Mouse (Mus musculus) liver, embryonic 11.5 days (tissue): ENCODE results near the gene Pde4b. TPM values are rescaled to one million over a fixed set of nuclear protein-coding genes. Genes with fewer than 3 reads are reported as not detected.

Experiments used
- ATAC-seq: fragments of 200-750 bp; cut with Nextera tagmentation; replicated peaks from 2 replicates; pipeline ENCODE4 v1.8.0; 2017; ENCODE audit warnings: moderate number of reproducible peaks, mild to moderate bottlenecking, moderate TSS enrichment, moderate library complexity; ENCODE audit not compliant: low FRiP score
- DNase-seq: peaks from one replicate; pipeline ENCODE4 v3.0.0-alpha.2; 2017; ENCODE audit warnings: low spot score
- H3K27ac ChIP-seq: fragments of 300-500 bp; sonication (generic); 2 replicates; pipeline ENCODE4 v1.5.1; 2014; ENCODE audit warnings: mild to moderate bottlenecking, low read depth, low read length, control low read depth
- H3K27me3 ChIP-seq: fragments of 300-500 bp; sonication (generic); replicated peaks from 2 replicates; pipeline ENCODE4 v1.6.1; 2014; ENCODE audit warnings: low read length, mixed read lengths; ENCODE audit not compliant: control insufficient read depth, insufficient read depth
- H3K36me3 ChIP-seq: fragments of 300-500 bp; sonication (generic); 2 replicates; pipeline ENCODE4 v1.6.1; 2014; ENCODE audit warnings: mild to moderate bottlenecking, low read length, moderate library complexity, mixed read lengths; ENCODE audit not compliant: control insufficient read depth, insufficient read depth
- H3K4me1 ChIP-seq: fragments of 300-500 bp; sonication (generic); replicated peaks from 2 replicates; pipeline ENCODE4 v1.6.1; 2014; ENCODE audit warnings: low read length, mixed read lengths; ENCODE audit not compliant: control insufficient read depth, insufficient read depth
- H3K4me2 ChIP-seq: fragments of 300-500 bp; sonication (generic); 2 replicates; pipeline ENCODE4 v1.6.1; 2014; ENCODE audit warnings: mild to moderate bottlenecking, control low read depth, moderate library complexity
- H3K4me3 ChIP-seq: fragments of 300-500 bp; sonication (generic); 2 replicates; pipeline ENCODE4 v1.5.1; 2014; ENCODE audit warnings: low read depth, low read length, control low read depth
- H3K9ac ChIP-seq: fragments of 300-500 bp; sonication (generic); 2 replicates; pipeline ENCODE4 v1.6.1; 2014; ENCODE audit warnings: low read depth, low read length, control low read depth
- H3K9me3 ChIP-seq: fragments of 300-500 bp; sonication (generic); 2 replicates; pipeline ENCODE4 v1.6.1; 2016; ENCODE audit warnings: low read length, inconsistent platforms, mixed read lengths; ENCODE audit not compliant: control insufficient read depth
- WGBS: fragments of 180-500 bp; shearing (Covaris S2); extraction: QIAGEN DNeasy Blood & Tissue Kit; methylation state at CpG from one replicate; pipeline ENCODE4 v1.1.7; 2014; 5-methylcytosine and 5-hydroxymethylcytosine counted together
- polyA plus RNA-seq: library from polyadenylated mRNA; unstranded; fragments of >200 nt; fragmentation: Nextera tagmentation; extraction: Ambion mirVana; gene quantifications from 2 replicates; pipeline ENCODE4 v1.2.1, GENCODE M21; 2014

The Pde4b gene
- polyA plus RNA-seq, 1 experiment from 2014 or later = 9.2 TPM

GRCm38 (mm10) chr4:102592541-102592940, 505.2 kb downstream of the Pde4b start:
- Histone ChIP-seq H3K9ac (no peak overlapping the region), H3K27me3 (no peaks in the 10 kb centered on the region), H3K4me2 (no peak overlapping the region), H3K36me3 (no peaks in the 10 kb centered on the region), H3K27ac (no peak overlapping the region), H3K4me1 (no peaks in the 10 kb centered on the region; the same call in none of the 2 replicates), H3K4me3 (no peak overlapping the region), H3K9me3 (no peaks in the 10 kb centered on the region)
- 83% methylated on average over 2 of the region's 2 CpGs for WGBS
- ATAC-seq (no peak), DNase-seq (no peak)

- no peak for DNase-seq
- ATAC-seq = no peak
- Histone ChIP-seq H3K4me2 (no peak overlapping the region), H3K27me3 (no peaks in the 10 kb centered on the region), H3K27ac (no peak overlapping the region), H3K4me1 (no peaks in the 10 kb centered on the region; the same call in none of the 2 replicates), H3K9ac (no peak overlapping the region), H3K9me3 (no peaks in the 10 kb centered on the region), H3K4me3 (no peak overlapping the region), H3K36me3 (no peaks in the 10 kb centered on the region)
- 78% methylated on average over 4 of the region's 4 CpGs for WGBS
These were observed 506.3 kb downstream of the Pde4b start for GRCm38 (mm10) chr4:102593631-102594030.

GRCm38 (mm10) chr4:102594506-102594905, 507.2 kb downstream of the Pde4b start:
- no peaks in the 10 kb centered on the region for H3K27me3 ChIP-seq
- no peak overlapping the region for H3K27ac ChIP-seq
- no peaks in the 10 kb centered on the region; the same call in none of the 2 replicates for H3K4me1 ChIP-seq
- ATAC-seq (no peak), DNase-seq (no peak)
- H3K9ac ChIP-seq = no peak overlapping the region
- H3K4me2 ChIP-seq = no peak overlapping the region
- no peak overlapping the region for H3K4me3 ChIP-seq
- H3K36me3 ChIP-seq = no peaks in the 10 kb centered on the region
- 85% methylated on average over 3 of the region's 3 CpGs for WGBS
- H3K9me3 ChIP-seq = no peaks in the 10 kb centered on the region

GRCm38 (mm10) chr4:102603968-102604367, 516.6 kb downstream of the Pde4b start:
- Histone ChIP-seq H3K27me3 (no peaks in the 10 kb centered on the region), H3K4me1 (no peaks in the 10 kb centered on the region), H3K27ac (no peak overlapping the region), H3K4me3 (no peak overlapping the region), H3K36me3 (peaks cover 9% of the 10 kb centered on the region), H3K4me2 (no peak overlapping the region), H3K9ac (no peak overlapping the region), H3K9me3 (no peaks in the 10 kb centered on the region)
- 59% methylated on average over 3 of the region's 3 CpGs for WGBS
- ATAC-seq = no peak
- no peak for DNase-seq

- H3K4me3 ChIP-seq = no peak overlapping the region
- no peaks in the 10 kb centered on the region for H3K27me3 ChIP-seq
- no peak overlapping the region for H3K27ac ChIP-seq
- WGBS = 92% methylated on average over 8 of the region's 8 CpGs
- H3K36me3 ChIP-seq = peaks cover 9% of the 10 kb centered on the region
- no peaks in the 10 kb centered on the region for H3K9me3 ChIP-seq
- DNase-seq (no peak), ATAC-seq (no peak)
- no peak overlapping the region for H3K4me2 ChIP-seq
- no peaks in the 10 kb centered on the region for H3K4me1 ChIP-seq
- H3K9ac ChIP-seq = no peak overlapping the region
These were observed 517.9 kb downstream of the Pde4b start for GRCm38 (mm10) chr4:102605231-102605630.

GRCm38 (mm10) chr4:102605722-102606341, 518.5 kb downstream of the Pde4b start:
- Histone ChIP-seq H3K4me2 (no peak overlapping the region), H3K9me3 (no peaks in the 10 kb centered on the region), H3K4me3 (no peak overlapping the region), H3K36me3 (peaks cover 9% of the 10 kb centered on the region), H3K27me3 (no peaks in the 10 kb centered on the region), H3K4me1 (no peaks in the 10 kb centered on the region), H3K27ac (no peak overlapping the region), H3K9ac (no peak overlapping the region)
- DNase-seq (no peak), ATAC-seq (no peak)
- 85% methylated on average over 4 of the region's 4 CpGs for WGBS

- H3K4me1 ChIP-seq = no peaks in the 10 kb centered on the region
- H3K9me3 ChIP-seq = no peaks in the 10 kb centered on the region
- H3K36me3 ChIP-seq = peaks cover 6% of the 10 kb centered on the region; the same call in 1 of the 2 replicates
- no peak overlapping the region for H3K27ac ChIP-seq
- 68% methylated on average over 8 of the region's 8 CpGs for WGBS
- no peak overlapping the region for H3K4me2 ChIP-seq
- no peak for ATAC-seq
- no peaks in the 10 kb centered on the region for H3K27me3 ChIP-seq
- no peak for DNase-seq
- H3K4me3 ChIP-seq = no peak overlapping the region
- no peak overlapping the region for H3K9ac ChIP-seq
These were observed 519.5 kb downstream of the Pde4b start for GRCm38 (mm10) chr4:102606825-102607224.

- Histone ChIP-seq H3K36me3 (peaks cover 6% of the 10 kb centered on the region; the same call in 1 of the 2 replicates), H3K4me3 (no peak overlapping the region), H3K27me3 (no peaks in the 10 kb centered on the region), H3K4me1 (no peaks in the 10 kb centered on the region), H3K27ac (no peak overlapping the region), H3K9me3 (no peaks in the 10 kb centered on the region), H3K9ac (no peak overlapping the region), H3K4me2 (no peak overlapping the region)
- DNase-seq = no peak
- ATAC-seq = no peak
- 76% methylated on average over 7 of the region's 7 CpGs for WGBS
These were observed 520.5 kb downstream of the Pde4b start for GRCm38 (mm10) chr4:102607744-102608416.

GRCm38 (mm10) chr4:102612596-102612995, 525.3 kb downstream of the Pde4b start:
- no peak for ATAC-seq
- Histone ChIP-seq H3K36me3 (no peaks in the 10 kb centered on the region), H3K4me3 (no peak overlapping the region), H3K9ac (no peak overlapping the region), H3K27me3 (no peaks in the 10 kb centered on the region), H3K9me3 (no peaks in the 10 kb centered on the region), H3K4me1 (no peaks in the 10 kb centered on the region), H3K27ac (no peak overlapping the region), H3K4me2 (no peak overlapping the region)
- no peak for DNase-seq
- WGBS = 83% methylated on average over 4 of the region's 4 CpGs
